Mouse (Mus musculus) MEL (cell line): ENCODE measurements around the gene Gpc3.

ENCODE experiments used
- CHD1 ChIP-seq: IDR thresholded peaks from 2 replicates; pipeline ENCODE4 v1.6.1; 2012; ENCODE audit warnings: low read depth, mild to moderate bottlenecking, inconsistent platforms, low read length, improper control_type of control experiment
- CTCF ChIP-seq, 3 experiments: IDR thresholded peaks in 2 of 3; conservative IDR thresholded peaks in 1 of 3; 2 replicates each; pipeline ENCODE4 v1.5.1; 2011 to 2012; ENCODE audit warnings: low read length in 3 of 3, low read depth in 2 of 3, mild to moderate bottlenecking in 2 of 3, improper control_type of control experiment in 1 of 3, inconsistent platforms in 1 of 3, mixed read lengths in 1 of 3, moderate library complexity in 1 of 3; ENCODE audit not compliant: control insufficient read depth in 1 of 3, insufficient read depth in 1 of 3, poor library complexity in 1 of 3, severe bottlenecking in 1 of 3
- E2F4 ChIP-seq: IDR thresholded peaks from 2 replicates; pipeline ENCODE4 v1.6.1; 2011; ENCODE audit warnings: low read depth, low read length, improper control_type of control experiment, borderline replicate concordance
- ELF1 ChIP-seq: IDR thresholded peaks from 2 replicates; pipeline ENCODE4 v1.6.1; 2014; ENCODE audit warnings: low read depth, mild to moderate bottlenecking, inconsistent platforms, low read length, improper control_type of control experiment, moderate library complexity
- GABPA ChIP-seq: IDR thresholded peaks from 2 replicates; pipeline ENCODE4 v1.6.1; 2012; ENCODE audit warnings: low read depth, mild to moderate bottlenecking, inconsistent platforms, low read length, improper control_type of control experiment, moderate library complexity
- HCFC1 ChIP-seq: IDR thresholded peaks from 2 replicates; pipeline ENCODE4 v1.6.1; 2012; ENCODE audit warnings: low read depth, mild to moderate bottlenecking, inconsistent platforms, low read length, improper control_type of control experiment, moderate library complexity
- MAFK ChIP-seq: IDR thresholded peaks from 2 replicates; pipeline ENCODE4 v1.6.1; 2011; ENCODE audit warnings: low read depth, mild to moderate bottlenecking, low read length, improper control_type of control experiment, borderline replicate concordance
- MEF2A ChIP-seq: IDR thresholded peaks from 2 replicates; pipeline ENCODE4 v1.6.1; 2014; ENCODE audit warnings: low read depth, mild to moderate bottlenecking, inconsistent platforms, low read length, improper control_type of control experiment; ENCODE audit not compliant: poor library complexity, insufficient replicate concordance, severe bottlenecking; ENCODE audit errors: extremely low read depth
- NRF1 ChIP-seq: IDR thresholded peaks from 2 replicates; pipeline ENCODE4 v1.6.1; 2014; ENCODE audit warnings: low read depth, mild to moderate bottlenecking, inconsistent platforms, low read length, improper control_type of control experiment, moderate library complexity; ENCODE audit not compliant: poor library complexity, insufficient read depth, severe bottlenecking
- UBTF ChIP-seq: IDR thresholded peaks from 2 replicates; pipeline ENCODE4 v1.6.1; 2012; ENCODE audit warnings: low read depth, mild to moderate bottlenecking, inconsistent platforms, low read length, improper control_type of control experiment, moderate library complexity, borderline replicate concordance; ENCODE audit not compliant: insufficient read depth
- USF1 ChIP-seq: IDR thresholded peaks from 2 replicates; pipeline ENCODE4 v1.6.1; 2014; ENCODE audit warnings: low read depth, mild to moderate bottlenecking, inconsistent platforms, low read length, improper control_type of control experiment, moderate library complexity

- TF ChIP-seq HCFC1 (no peak), CHD1 (no peak), ELF1 (no peak), USF1 (no peak), NRF1 (no peak), CTCF (IDR thresholded peaks at IDR 0.05 in 2 of 3, conservative IDR thresholded peaks at IDR 0.05 in 1 of 3; ENCODE audit: control insufficient read depth in 1 of 3, insufficient read depth in 1 of 3, low read depth in 2 of 3, low read length in 3 of 3, poor library complexity in 1 of 3, severe bottlenecking in 1 of 3) (no peak), MAFK (no peak), UBTF (no peak), E2F4 (no peak), MEF2A (no peak), GABPA (no peak)
Measured at GRCm38 (mm10) chrX:52651472-52651948, 37.8 kb upstream of the Gpc3 start.
